Mouse (Mus musculus) lung, adult 2 months (tissue): ENCODE measurements around the gene Plxnc1.

Source experiments
- CTCF ChIP-seq: fragments of 200-500 bp; IDR thresholded peaks from 2 replicates; pipeline ENCODE4 v1.5.1; 2011; ENCODE audit warnings: mild to moderate bottlenecking, low read length, control low read depth; ENCODE audit not compliant: insufficient read depth
- POLR2A ChIP-seq: fragments of 200-500 bp; IDR thresholded peaks from 2 replicates; pipeline ENCODE4 v1.6.1; 2011; ENCODE audit warnings: low read depth, mild to moderate bottlenecking, control low read depth, low read length, borderline replicate concordance; ENCODE audit errors: extremely low read depth

- TF ChIP-seq POLR2A = no peak
- TF ChIP-seq CTCF = no peak
Measured at GRCm38 (mm10) chr10:94865206-94865605, 79.4 kb downstream of the Plxnc1 start.
